Mouse (Mus musculus) neural tube, embryonic 12.5 days (tissue): ENCODE results near the gene Zcchc18. TPM values are rescaled to one million over a fixed set of nuclear protein-coding genes. Genes with fewer than 3 reads are reported as not detected.

Source experiments
- ATAC-seq: fragments of 200-750 bp; cut with Nextera tagmentation; 2 replicates; pipeline ENCODE4 v1.8.0; 2017; ENCODE audit warnings: low read depth, mild to moderate bottlenecking, moderate TSS enrichment, moderate library complexity; ENCODE audit not compliant: low FRiP score
- H3K27ac ChIP-seq: fragments of 300-500 bp; sonication (generic); 2 replicates; pipeline ENCODE4 v1.5.1; 2016
- H3K27me3 ChIP-seq: fragments of 300-500 bp; sonication (generic); replicated peaks from 2 replicates; pipeline ENCODE4 v1.6.1; 2016; ENCODE audit warnings: mild to moderate bottlenecking
- H3K36me3 ChIP-seq: fragments of 300-500 bp; sonication (generic); 2 replicates; pipeline ENCODE4 v1.6.1; 2016; ENCODE audit warnings: mild to moderate bottlenecking
- H3K4me1 ChIP-seq: fragments of 300-500 bp; sonication (generic); 2 replicates; pipeline ENCODE4 v1.6.1; 2016
- H3K4me2 ChIP-seq: fragments of 300-500 bp; sonication (generic); replicated peaks from 2 replicates; pipeline ENCODE4 v1.6.1; 2016; ENCODE audit warnings: mild to moderate bottlenecking
- H3K4me3 ChIP-seq: fragments of 300-500 bp; sonication (generic); 2 replicates; pipeline ENCODE4 v1.5.1; 2016
- H3K9ac ChIP-seq: fragments of 300-500 bp; sonication (generic); 2 replicates; pipeline ENCODE4 v1.6.1; 2016; ENCODE audit warnings: mild to moderate bottlenecking
- H3K9me3 ChIP-seq: fragments of 300-500 bp; sonication (generic); 2 replicates; pipeline ENCODE4 v1.6.1; 2016; ENCODE audit warnings: mild to moderate bottlenecking
- WGBS: fragments of 180-500 bp; shearing (Covaris S2); methylation state at CpG from one replicate; pipeline ENCODE4 v1.1.7; 2016; 5-methylcytosine and 5-hydroxymethylcytosine counted together
- polyA plus RNA-seq: library from polyadenylated mRNA; unstranded; fragments of >200 nt; fragmentation: Nextera tagmentation; extraction: Ambion mirVana; gene quantifications from 2 replicates; pipeline ENCODE4 v1.2.1, GENCODE M21; 2016

Gene Zcchc18
- polyA plus RNA-seq, 1 experiment from 2014 or later: 142 TPM

DNA sequence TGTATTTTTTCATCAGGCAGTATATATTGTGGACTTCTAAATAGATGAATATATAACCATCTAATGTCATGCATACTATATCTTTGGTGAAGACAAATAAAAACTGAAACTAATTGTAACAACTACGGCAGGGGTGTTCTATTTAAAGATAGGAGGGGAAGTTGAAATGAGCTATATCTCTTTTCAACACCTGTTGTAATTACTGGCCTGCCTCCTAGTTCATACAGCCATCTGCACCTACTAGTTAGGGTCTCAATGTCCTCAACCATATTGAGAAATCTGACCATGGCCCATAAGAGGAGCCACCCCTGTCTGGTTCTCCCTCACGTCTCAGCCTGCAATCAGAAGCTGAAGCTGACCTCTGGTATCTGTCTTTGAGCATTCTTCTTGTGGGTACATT lies 3.3 kb downstream of the Zcchc18 start:
- ATAC-seq: no peak
- H3K36me3 ChIP-seq: no peaks in the 10 kb centered on the region
- H3K4me3 ChIP-seq: no peak overlapping the region
- H3K9ac ChIP-seq: no peak overlapping the region
- H3K9me3 ChIP-seq: no peaks in the 10 kb centered on the region
- WGBS: 74% methylated on average over 2 of the region's 2 CpGs
- H3K27ac ChIP-seq: no peak overlapping the region
- no peaks in the 10 kb centered on the region for H3K27me3 ChIP-seq
- peaks cover 11% of the 10 kb centered on the region; the same call in 1 of the 2 replicates for H3K4me1 ChIP-seq
- H3K4me2 ChIP-seq: no peak overlapping the region

DNA sequence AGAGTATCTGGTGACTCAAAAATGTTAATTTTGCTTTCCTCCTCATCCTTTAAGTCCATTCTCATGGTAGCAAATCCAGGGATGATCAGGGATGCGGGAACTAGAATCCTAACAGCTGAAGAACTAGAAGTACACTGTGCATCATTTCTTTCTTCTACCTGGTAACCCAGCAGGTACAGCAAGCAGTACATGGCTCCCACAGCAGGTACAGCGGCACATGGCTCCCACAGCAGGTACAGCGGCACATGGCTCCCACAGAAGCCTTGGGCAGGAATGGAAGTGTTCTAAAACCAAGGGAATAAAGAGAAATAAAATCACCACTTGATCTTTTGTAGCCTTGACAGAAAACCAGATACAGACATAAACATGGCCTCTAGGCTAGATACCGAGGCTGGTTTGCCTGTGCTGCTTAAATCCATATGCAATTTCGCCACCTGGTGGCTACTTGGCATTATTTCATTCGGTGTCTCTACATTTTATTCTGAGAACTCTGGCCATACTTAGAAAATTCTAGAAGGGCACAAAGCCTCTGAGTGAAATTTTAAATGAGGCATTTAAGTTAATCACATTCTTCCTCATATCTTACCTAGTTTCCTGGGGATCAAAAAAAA lies 22.2 kb downstream of the Zcchc18 start:
- WGBS: 54% methylated on average over 6 of the region's 6 CpGs
- no peak for ATAC-seq
- Histone ChIP-seq H3K4me3 (no peak overlapping the region), H3K27ac (no peak overlapping the region), H3K36me3 (no peaks in the 10 kb centered on the region), H3K9me3 (no peaks in the 10 kb centered on the region), H3K4me2 (no peak overlapping the region), H3K9ac (no peak overlapping the region), H3K4me1 (no peaks in the 10 kb centered on the region), H3K27me3 (no peaks in the 10 kb centered on the region)

DNA sequence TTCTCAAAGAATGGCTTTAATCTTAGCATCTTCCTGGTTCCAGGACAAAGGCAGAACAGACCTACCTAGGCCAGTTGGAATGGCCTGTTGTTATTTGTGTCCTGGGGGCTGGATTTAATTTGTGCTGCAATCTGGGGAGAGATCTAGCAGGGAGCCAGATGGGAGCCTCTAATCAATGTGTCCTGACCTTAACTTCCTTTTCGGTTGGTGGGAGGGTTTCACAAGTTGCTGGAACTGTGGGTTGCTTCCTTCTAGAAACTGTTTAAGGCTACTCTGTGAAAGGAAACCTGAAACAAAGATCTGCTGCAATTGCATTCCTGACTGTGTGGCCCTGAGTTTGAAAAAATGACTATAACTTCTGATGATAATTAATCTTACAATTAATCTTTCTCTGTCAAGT lies 24.7 kb downstream of the Zcchc18 start:
- Histone ChIP-seq H3K36me3 (no peaks in the 10 kb centered on the region), H3K4me1 (no peaks in the 10 kb centered on the region), H3K4me2 (no peak overlapping the region), H3K9me3 (no peaks in the 10 kb centered on the region), H3K4me3 (no peak overlapping the region), H3K27ac (no peak overlapping the region), H3K9ac (no peak overlapping the region), H3K27me3 (no peaks in the 10 kb centered on the region)
- no peak for ATAC-seq
- WGBS: 84% methylated on average over 1 of the region's 1 CpGs

DNA sequence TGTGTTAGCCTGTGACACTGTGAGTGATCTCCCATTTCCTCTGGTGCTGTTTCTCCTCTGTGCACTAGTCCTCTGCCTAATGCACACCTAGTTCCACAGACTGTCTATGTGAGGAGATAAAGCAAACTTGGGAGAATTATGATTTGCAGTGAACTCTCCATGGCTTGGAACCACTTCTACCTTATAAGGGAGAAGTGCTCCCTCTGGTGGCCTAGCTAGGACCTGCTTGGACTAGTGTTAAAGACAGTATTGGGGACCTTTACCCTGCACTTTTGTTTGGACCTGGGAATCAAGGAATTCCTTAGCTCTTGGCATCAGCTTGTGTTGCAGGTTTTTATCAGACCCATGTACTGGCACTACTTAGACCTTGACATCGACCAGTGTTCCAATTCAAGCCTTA lies 26.4 kb downstream of the Zcchc18 start:
- H3K4me2 ChIP-seq: no peak overlapping the region
- H3K4me1 ChIP-seq: no peaks in the 10 kb centered on the region
- no peak overlapping the region for H3K9ac ChIP-seq
- H3K27ac ChIP-seq: no peak overlapping the region
- H3K36me3 ChIP-seq: no peaks in the 10 kb centered on the region
- ATAC-seq: no peak
- no peaks in the 10 kb centered on the region for H3K27me3 ChIP-seq
- 26% methylated on average over 1 of the region's 1 CpGs for WGBS
- H3K4me3 ChIP-seq: no peak overlapping the region
- no peaks in the 10 kb centered on the region for H3K9me3 ChIP-seq

DNA sequence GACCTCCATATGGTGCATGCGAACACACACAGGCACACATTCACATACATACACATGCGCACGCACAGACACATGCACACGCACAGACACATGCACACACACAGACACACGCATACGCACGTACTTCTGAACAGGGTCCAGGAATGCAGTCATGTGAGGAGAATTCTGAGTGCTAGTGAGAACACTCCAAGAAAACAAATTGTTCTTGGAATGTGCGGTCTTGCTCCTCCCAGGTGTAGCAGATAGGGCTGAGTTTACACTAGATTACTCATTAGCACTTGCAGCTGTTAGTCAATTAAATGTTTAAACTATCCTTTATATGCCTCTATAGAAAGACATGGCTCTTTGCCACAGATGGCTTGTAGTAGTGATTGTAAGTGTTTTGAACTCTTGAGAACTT lies 38.0 kb downstream of the Zcchc18 start:
- 98% methylated on average over 8 of the region's 8 CpGs for WGBS
- Histone ChIP-seq H3K9ac (no peak overlapping the region), H3K27ac (no peak overlapping the region), H3K4me1 (no peaks in the 10 kb centered on the region), H3K36me3 (no peaks in the 10 kb centered on the region), H3K4me2 (no peak overlapping the region), H3K4me3 (no peak overlapping the region), H3K27me3 (no peaks in the 10 kb centered on the region), H3K9me3 (no peaks in the 10 kb centered on the region)
- ATAC-seq: no peak

DNA sequence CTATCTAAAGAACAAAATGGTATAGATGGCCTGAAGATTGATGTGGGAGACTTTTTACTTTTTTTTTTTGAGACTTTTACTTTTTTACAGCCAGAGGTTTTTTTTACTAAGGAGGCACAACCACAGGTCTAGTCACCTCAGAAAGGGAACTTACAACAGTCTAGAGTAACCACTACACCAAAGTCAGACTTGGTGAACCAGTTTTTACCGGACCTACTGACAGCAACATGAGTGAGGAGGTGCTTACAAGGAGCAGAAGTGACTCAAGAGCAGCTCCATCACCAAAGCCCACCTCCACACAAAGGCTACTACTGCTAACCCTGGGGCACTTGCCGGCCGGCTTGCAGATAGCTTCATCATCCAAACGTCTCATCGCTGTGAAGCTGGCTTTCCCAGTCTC lies 38.8 kb downstream of the Zcchc18 start:
- H3K4me2 ChIP-seq: no peak overlapping the region
- no peak overlapping the region for H3K9ac ChIP-seq
- ATAC-seq: no peak
- no peak overlapping the region for H3K27ac ChIP-seq
- no peaks in the 10 kb centered on the region for H3K27me3 ChIP-seq
- no peaks in the 10 kb centered on the region for H3K36me3 ChIP-seq
- no peak overlapping the region for H3K4me3 ChIP-seq
- no peaks in the 10 kb centered on the region for H3K9me3 ChIP-seq
- no peaks in the 10 kb centered on the region for H3K4me1 ChIP-seq
- 95% methylated on average over 5 of the region's 5 CpGs for WGBS

DNA sequence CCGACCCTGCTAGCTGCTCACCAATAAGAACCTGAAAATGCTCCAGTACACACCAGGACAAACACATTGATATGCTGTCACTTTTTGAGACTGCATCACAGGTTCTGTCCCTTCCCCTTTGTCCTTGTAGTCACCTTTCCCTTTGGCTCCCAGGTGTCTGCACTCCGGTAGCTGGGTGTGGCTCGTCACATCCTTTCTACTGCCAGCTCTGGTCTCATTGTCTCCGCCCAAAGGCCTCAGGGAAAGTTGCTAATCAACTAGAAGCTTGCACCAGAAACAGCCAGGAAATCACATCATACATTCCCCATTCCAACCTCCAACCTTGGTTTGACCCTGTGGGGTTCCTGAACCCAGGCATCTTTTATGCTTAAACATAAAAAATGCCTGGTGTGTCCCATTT lies 41.4 kb downstream of the Zcchc18 start:
- 73% methylated on average over 4 of the region's 4 CpGs for WGBS
- Histone ChIP-seq H3K27ac (no peak overlapping the region), H3K4me1 (no peaks in the 10 kb centered on the region), H3K9me3 (no peaks in the 10 kb centered on the region), H3K9ac (no peak overlapping the region), H3K27me3 (no peaks in the 10 kb centered on the region), H3K36me3 (no peaks in the 10 kb centered on the region), H3K4me2 (no peak overlapping the region), H3K4me3 (no peak overlapping the region)
- ATAC-seq: no peak

DNA sequence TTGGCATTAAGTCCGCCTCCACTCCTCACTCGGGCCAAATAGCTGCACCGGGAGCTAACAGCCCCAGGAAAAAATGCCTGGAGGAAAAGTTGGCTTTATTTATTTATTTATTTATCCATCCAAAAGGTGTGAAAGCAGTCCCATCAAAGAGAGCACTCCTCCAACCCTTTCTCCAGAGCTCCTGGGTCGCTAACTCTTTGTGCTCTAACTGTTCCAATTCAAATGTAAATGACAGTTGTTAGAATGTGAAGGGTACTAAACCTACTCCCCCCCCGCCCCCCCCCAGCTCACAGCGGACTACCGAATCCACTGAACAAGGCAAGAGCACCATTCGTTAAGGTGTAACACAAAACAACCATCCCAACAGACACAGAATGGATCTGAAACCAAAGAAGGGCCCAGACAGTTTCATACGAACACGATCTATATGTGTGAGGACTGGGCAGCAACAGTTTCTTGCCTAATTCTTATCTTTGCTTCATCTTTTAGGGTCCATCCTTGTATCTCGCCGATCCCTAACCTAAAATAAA lies 44.6 kb downstream of the Zcchc18 start:
- Histone ChIP-seq H3K27ac (no peak overlapping the region), H3K9me3 (no peaks in the 10 kb centered on the region), H3K9ac (peak overlapping the region; percentile 51), H3K4me2 (peak overlapping the region; percentile 63), H3K4me1 (no peaks in the 10 kb centered on the region), H3K36me3 (no peaks in the 10 kb centered on the region), H3K27me3 (no peaks in the 10 kb centered on the region), H3K4me3 (peak overlapping the region; percentile 49)
- WGBS: 19% methylated on average over 12 of the region's 12 CpGs
- peak; percentile 65 for ATAC-seq

DNA sequence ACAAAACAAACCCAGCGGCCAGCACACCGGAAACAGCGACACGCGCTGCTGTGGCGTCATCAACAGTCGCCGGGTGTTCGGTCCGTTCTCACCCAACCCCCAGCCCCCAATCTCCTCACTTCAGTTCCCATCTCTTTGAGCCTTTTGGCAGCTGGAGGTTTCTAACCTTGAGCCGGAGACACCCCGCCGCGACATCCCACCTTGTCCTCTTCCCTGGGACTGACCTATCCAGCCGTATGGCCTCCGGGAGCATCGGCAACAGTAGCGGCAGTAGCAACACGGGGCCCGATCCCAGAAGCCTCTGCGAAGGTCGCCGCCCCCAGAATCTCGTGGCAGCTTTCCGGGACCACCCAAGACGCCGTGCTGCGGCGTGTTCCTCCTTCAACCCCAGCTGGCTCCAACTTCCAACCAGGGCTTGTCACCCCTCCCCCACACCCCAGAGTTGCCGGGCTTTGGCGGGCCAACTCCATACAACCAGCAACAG lies 45.1 kb downstream of the Zcchc18 start, which contains the start of gene Slc25a53:
Gene Slc25a53 (minus strand): TSS at position 303 of the 484 bp plus-strand sequence.
- Histone ChIP-seq H3K36me3 (no peaks in the 10 kb centered on the region), H3K4me2 (peak within 1 kb of the TSS; percentile 63), H3K27ac (no peak within 1 kb of the TSS), H3K4me3 (peak within 1 kb of the TSS; percentile 49), H3K9ac (peak within 1 kb of the TSS; percentile 51), H3K27me3 (no peaks in the 10 kb centered on the region), H3K9me3 (no peaks in the 10 kb centered on the region), H3K4me1 (no peaks in the 10 kb centered on the region)
- 12% methylated on average over 31 of the region's 31 CpGs for WGBS
- peak; percentile 95 for ATAC-seq

DNA sequence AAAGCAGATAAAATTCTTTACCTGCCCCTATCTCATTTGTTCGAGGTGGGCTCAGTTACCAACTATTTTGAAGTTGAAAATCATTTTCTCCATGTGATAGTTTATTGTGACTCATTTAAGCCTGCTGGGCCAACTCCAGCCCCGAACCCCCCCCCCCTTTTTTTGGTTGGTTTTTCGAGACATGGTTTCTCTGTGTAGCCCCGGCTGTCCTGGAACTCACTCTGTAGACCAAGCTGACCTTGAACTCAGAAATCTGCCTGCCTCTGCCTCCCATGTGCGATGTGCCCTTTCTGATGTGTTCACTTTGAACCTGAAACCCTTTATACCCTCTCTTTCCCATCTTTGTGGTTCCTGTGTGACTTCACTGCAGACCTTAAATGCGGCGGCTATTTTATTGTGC lies 45.5 kb downstream of the Zcchc18 start:
- peak; percentile 23; the same call in 1 of the 2 replicates for ATAC-seq
- H3K27ac ChIP-seq: no peak overlapping the region

More for the DNA sequence above, 45.5 kb downstream of the Zcchc18 start:
- WGBS: 42% methylated on average over 7 of the region's 7 CpGs
- Histone ChIP-seq H3K27me3 (no peaks in the 10 kb centered on the region), H3K9ac (no peak overlapping the region), H3K4me1 (no peaks in the 10 kb centered on the region), H3K4me2 (peak overlapping the region; percentile 50), H3K4me3 (peak overlapping the region; percentile 49), H3K36me3 (no peaks in the 10 kb centered on the region), H3K9me3 (no peaks in the 10 kb centered on the region)

Other genes starting within 250 kb of the Zcchc18 start
- 531 and 541 TPM in 2 replicates for gene Morf4l2, start 249.5 kb upstream of the Zcchc18 start, polyA plus RNA-seq
- gene Glra4, start 213.0 kb upstream of the Zcchc18 start, polyA plus RNA-seq: 0.13 and 0.22 TPM in 2 replicates
- 32.7 and 39.4 TPM in 2 replicates for gene Plp1, start 170.5 kb upstream of the Zcchc18 start, polyA plus RNA-seq
- gene Rab9b, start 124.4 kb upstream of the Zcchc18 start, polyA plus RNA-seq: 8.4 and 10.5 TPM in 2 replicates
- gene H2bfm, start 65.8 kb upstream of the Zcchc18 start, polyA plus RNA-seq: not detected in 2 replicates
- gene Tmsb15b2, start 17.7 kb upstream of the Zcchc18 start, polyA plus RNA-seq: 81.4 and 93.4 TPM in 2 replicates
- 8.6 and 10.2 TPM in 2 replicates for gene Tmsb15l, start 16.3 kb upstream of the Zcchc18 start, polyA plus RNA-seq
- gene Tmsb15b1, start 16.3 kb upstream of the Zcchc18 start, polyA plus RNA-seq: 26.5 and 31.5 TPM in 2 replicates
- gene Slc25a53, start 45.1 kb downstream of the Zcchc18 start, polyA plus RNA-seq: 12.9 and 14.7 TPM in 2 replicates
- gene Fam199x, start 56.4 kb downstream of the Zcchc18 start, polyA plus RNA-seq: 9.8 and 10.2 TPM in 2 replicates
- not detected in 2 replicates for gene Esx1, start 128.9 kb downstream of the Zcchc18 start, polyA plus RNA-seq